Mouse (Mus musculus) 416B (cell line): ENCODE results near the gene Atxn7l3.
A peak's percentile ranks its signal among the peaks of the same experiment; 100 is the strongest.

Source experiments
- DNase-seq: peaks from one replicate; pipeline ENCODE4 v3.0.0; 2011; ENCODE audit warnings: low read depth

Atxn7l3 gene

DNA sequence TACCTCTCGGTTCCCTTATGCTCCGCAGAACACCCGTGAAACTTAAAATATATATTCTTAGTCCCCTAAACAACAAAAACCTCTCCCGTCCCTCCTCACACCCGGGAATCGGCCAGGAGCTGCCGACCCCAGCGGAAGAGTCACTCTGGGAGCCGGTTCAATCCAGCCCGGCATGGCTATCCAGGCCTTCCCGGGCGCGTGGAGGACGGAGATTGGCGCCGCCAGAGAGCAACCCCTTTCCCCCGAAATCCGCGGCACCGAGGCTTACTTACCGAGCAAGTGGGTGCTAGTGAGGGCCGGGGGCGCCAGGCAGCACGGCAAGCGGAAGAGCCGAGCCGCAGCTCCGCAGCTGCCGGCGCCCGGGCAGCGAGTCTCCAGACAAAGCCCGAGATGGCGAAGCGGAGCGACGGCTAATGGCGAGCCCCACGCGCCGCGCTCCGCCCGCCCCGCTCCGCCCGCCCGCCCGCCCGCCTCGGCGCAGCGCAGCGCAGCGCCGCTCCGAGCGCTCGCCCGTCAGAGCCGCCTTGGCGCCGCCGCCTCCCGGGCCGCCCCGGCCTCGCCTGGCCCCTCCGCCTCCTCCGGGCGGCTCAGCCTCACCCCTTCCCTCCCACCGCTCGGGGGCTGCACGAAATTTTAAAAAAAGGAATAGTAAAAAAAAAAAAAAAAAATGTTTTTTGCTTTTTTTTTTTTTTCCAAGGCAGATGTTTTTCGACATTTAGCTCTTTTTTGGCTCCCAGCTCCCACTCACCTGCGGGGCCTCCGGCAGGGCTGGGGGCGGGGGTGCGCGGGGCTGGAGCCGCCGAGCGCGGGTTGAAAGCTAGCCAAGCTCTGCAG, 22.4 kb upstream of the Atxn7l3 start:
- peak; percentile 59 for DNase-seq

DNA sequence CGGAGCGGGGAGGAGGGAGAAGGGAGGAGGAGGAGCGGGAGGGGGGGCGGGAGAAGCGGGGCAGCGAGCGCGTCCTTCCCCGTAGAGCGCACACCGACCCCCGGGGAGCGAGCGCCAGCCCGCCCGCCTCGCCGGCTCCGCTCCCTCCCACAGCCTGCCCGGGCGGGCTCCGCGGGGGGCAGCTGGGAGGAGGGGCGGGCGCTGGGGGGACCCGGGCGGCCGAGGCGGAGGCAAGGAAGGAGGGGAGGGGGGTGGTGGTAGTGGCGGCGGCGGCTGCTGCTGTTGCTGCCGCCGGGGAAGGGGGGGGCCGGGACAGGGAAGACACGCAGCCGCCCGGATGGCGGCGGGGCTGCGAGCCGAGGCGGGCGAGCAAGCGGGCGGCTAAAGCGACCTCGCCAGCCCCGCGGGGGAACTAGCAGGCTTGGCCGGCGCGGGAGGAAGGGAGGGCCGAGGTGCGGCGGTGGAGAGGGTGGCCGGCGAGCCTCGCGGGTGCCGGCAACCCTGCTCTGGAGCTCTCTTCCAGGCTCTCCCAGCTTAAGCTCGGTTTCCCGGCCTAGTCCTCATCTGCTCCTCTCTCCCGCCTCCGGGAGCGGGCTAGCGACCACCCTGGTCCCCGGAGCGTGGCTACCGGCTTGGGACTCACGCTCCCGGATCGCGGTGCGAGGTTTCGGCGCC, 21.6 kb upstream of the Atxn7l3 start:
- peak; percentile 69 for DNase-seq

DNA sequence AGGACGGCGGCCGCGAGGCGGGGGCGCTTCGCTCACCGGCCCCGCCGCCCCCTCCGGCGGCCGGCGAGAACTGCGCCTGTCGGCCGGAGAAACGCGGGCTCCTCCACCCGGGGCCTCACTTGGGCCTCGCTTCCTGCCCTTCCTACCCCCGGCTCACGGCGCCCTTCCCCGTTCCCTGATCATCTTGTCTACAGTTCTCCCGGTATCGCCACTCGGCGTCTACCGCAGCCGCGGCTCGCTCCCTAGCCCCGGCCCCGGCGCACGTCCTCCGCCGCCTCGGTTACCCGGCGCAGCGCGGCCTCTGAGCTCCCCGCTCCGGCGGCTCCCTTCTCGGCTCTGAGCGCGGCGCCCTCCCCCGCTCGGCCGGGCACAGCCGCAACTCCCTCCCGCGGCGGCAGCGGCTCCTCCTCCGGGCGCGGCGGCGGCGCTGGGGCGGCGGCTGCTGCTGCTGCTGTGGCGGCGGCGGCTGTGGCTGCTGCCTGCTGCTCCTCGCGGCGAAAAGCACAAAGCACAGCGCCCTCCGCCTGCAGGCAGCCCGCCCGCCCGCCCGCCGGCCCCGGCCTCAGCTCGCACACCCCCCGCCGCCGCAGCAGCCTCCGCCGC, 21.0 kb upstream of the Atxn7l3 start:
- DNase-seq: no peak

DNA sequence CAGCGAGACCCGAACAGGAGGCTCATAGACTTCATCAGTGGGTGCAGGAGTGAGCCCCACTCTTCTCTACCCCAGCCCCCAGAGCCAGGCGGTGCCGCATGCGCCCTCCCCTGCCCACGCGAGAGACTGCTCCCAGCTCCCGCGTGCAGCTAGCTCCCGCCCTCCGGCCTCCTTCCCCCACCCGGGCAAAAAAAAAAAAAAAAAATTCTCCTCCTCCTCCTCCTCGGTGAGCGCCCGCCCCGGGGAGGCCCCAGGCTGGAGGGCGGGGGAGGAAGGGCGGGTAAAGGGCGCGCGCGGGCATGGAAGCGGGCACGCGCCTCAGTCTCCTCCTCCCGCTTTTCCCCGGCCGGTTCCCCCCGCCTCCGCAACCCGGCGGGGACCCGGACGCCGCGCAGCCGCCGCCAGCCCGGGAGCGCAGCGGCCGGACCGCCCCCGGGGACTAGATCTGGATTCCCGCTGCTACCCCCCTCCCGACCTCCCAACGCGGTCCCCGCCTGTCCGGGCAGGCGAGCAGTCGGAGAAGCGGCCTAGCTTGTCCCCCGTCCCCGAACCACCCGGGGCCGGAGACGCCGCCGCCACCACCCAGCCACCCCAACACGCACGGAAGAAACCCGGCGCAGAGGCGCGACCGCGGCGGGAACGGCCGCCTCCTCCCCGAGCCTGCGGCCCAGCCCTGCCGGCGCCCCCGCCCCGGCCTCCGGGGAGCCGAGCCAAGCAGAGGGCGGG, 20.3 kb upstream of the Atxn7l3 start:
- peak; percentile 89 for DNase-seq

DNA sequence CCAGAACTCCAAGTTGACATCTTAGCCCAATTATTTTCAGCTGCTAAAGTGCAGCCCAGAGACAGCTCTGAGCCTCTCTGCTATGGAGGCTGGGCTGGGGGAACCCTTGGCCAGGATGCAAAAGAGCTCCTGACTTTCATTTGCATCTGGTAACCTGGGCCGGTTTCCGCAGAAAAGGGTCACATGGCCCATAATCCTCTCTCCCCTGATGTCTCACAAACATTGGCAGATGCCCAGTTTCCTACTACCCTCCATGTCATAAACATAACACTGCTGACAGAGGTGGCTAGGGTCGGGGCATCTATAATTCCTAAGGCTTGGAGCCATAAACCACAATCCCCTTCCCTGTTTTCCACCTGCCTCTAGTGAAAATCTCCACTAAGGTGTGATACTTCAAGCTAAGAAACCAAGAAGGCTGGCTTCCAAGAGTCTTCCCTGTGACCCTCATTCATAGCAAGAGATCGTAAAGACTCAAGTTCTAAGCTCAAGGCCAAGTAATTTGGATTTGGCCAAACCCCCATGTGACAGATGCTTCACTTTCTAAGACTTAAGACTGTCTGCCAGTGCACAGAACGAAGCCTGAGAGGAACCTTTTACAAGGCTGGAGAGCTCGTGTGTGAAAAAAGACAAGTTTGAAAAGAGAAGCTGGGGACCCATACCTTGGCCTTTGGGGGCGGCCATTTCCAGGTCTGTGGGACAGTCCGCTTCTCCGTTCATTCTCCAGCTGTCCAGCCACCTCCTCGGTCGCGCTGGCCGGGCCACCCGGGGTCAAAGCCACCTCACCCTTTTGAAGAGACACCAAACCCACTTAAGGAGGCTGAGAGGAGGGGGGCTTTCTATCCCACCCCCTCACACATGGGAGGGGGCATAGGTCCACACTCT, 19.5 kb upstream of the Atxn7l3 start:
- DNase-seq: peak; percentile 45

DNA sequence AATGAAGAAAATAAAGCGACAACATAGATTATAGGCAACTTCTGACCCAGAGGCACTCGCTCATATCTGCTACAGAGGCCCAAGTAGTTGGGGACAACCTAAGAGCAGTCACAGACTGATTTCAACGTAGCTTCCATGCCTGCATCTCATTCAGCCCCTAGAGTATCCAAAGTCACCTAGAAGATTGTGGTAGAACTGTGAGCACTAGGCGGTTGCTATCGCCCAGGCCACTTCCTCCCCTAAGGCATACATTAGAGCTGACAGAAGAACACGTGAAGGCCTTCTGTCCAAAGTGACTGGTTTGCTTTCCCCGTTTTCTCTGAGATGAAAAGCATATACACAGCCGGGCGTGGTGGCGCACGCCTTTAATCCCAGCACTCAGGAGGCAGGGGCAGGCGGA, 17.9 kb upstream of the Atxn7l3 start:
- DNase-seq: no peak

DNA sequence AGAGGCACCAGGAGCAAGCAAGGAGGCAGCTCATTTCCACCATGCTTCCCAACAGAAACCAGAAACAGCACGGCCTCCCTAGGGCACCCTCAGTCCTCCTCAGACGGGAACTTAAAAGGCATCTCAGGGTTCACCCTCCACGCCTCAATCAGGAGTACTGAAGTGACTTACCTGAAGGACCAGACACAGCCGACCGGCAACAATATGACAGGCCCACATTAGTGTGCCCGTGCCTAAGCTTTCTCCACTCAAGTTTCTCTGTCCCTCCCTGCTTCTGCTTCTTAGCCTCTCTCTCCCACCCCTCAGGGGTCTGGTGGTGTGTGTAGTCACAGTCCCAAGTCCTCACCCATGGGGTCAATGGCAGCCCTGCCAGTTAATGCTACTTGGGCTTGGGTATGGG, 16.2 kb upstream of the Atxn7l3 start:
- no peak for DNase-seq

DNA sequence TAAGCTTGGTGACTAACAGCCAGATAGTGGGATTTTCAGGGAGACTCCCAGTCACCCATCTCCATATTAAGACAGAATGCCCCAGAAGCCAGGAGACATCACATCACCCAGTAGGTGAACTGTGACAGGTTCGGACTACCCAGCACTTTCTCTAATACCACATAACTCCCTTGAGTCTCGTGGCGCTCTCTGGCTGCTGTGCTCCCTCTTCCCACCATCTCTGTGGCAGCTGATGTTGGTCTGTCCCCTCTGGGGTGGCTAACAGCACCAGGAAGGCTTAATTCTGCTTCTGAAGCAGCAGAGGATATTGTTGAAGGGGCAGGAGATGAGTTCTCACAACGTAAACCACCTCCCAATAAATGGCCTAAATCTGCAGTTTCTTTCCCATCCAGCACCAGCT, 15.5 kb upstream of the Atxn7l3 start:
- no peak for DNase-seq

DNA sequence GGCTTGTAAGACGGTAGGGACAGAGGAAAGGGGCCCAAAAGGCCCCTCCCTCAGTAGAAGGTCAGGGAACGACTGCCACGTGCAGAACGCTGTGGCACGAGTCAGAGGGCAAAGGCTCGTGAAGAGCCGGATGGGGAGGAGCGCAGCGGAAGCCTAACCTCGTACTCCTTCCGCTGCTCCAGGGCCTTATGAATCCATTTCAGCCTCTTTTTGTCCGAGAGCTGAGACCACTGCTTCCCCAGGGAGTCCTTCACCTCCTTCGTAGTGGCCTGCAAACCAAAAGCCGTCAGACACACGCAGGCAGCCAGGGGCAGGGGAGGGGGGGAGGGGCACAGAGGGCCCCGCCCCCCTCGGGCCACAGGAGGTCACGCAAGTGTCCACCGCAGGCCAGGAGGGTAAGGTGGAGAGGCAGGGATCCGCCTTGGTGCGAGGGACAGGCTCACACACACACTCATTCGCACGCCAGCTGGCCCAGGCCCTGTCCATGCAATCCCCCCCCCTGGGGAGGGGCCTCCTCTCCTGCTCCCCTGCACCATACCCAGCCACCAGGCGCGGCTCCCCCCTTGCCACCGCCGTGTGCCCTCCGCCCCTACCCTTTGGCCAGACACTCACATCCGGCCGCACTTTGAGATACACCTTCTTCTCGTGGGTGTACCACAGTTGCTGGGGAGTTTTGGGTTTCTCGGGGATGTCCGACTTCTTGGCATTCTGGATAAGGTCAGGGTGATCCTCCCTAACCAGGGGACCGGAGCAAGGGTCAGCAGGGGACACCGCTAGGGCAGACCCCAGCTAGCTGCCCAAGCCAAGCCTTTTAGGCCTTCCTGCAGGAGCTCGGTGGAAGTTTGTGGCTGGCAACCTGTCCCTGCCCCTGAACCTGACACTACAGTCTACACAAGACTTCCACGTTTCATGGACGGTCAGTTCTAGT, 14.6 kb upstream of the Atxn7l3 start:
- DNase-seq: no peak

DNA sequence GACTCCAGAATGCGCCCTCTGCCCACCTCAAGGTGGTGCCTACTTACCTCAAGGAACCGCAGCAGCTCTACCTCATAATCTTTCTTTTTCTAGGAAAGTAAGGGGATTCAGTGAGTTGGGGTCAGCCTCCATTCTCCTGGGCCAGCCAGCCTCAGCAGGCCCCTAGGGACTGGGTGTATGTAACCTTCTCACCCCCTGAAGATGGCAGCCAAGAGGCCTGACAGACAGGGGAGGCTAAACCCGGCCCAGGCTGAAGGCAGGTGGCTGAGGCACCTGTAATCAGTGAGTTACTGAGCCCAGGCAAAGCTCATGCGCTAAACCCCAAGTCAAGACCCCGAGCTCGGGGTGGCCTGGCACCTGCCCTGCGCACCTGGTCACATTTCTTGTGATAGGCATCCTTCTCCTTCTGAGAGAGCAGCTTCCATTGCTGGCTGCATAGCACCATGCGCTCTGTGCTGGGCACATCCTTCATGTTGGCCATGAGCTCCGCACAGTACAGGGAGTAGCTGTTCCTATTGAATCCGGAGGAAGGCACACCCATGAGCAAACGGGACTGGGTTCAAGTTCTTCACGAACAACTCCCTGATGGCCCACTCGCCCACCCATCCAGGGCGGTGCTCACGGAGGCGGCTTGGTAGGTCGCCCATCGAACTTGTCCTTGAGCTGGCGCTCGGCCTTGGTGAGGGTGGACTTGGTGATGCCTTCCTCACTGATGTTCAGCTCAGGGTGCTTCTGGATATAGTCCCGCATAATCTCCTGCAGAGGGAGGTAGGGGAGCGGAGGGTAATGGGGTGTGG, 13.6 kb upstream of the Atxn7l3 start:
- no peak for DNase-seq

DNA sequence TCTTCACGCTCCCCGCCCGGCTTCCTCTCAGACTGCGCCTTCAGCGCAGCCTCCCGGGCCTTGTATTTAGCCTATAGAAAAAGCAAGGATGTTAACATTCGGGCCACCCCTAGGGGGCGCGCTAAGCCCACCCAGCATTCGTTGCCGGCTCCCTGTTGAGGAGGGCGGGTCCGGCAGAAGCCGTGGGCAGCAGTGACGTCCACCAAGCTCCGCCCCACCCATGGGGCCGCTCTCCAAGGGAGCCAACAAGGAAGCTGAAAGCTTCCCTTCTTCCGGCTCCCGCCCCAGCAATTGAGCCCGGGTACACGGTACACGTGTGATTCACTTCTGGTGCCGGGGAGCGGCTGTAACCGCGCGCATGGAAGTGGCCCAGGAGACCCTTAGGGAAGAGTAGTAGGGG, 12.5 kb upstream of the Atxn7l3 start:
- peak; percentile 97 for DNase-seq

DNA sequence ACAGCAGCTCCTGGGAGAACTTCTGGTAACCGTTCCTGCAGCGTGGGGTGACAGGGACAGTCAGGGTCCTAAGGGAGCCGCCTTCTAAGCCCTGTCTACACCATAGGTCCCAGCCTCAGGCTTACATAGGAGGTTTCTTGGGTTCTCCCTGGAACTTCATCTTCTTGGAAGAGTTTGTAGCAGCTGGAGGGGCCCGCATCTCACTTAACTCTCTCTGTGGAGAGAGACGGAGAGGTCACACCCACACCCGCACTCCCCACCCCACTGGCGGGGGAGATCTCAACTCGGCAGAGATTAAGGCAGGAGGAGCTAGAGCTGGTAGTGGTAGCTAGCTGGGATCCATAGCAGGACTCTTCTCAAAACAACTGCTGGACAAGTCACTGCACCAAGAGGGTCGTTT, 11.7 kb upstream of the Atxn7l3 start:
- no peak for DNase-seq

DNA sequence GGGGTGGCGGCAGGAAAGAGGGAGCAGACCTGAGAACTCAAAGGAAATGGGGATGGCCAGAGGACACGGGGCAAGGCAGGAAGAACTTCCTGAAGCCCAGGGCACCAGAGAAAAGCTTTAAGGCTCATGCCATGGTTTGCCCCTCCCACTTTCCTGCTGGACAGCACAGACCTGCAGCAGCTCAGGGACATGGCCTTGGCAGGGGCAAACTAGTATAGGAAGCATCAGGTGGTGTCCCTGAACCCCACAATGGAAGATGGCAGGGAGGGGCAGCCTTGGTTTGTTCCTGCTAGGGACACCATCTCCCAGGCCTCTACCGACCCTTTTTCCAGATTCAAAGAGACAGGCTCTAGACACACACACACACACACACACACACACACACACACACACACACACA, 8.9 kb upstream of the Atxn7l3 start:
- no peak for DNase-seq

DNA sequence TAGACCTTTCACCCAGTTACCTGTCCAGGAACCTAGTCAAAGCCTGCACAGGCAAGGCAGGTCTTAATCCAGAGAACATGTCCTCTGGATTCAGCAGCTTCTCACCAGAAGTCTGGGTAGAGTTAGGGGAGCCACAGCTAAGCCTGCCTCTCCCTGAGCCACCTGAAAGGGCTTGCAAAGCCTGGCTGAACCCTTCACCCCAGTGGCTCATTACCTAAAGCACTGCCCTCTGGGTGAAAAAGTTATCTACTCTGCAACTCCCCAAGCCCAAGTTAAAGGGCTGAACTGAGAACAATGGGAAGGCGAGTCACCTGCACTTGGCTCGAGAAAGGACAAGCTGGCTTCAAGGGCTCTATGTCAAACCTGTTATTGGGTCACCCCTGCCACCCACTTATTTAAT, 7.7 kb upstream of the Atxn7l3 start:
- DNase-seq: no peak

DNA sequence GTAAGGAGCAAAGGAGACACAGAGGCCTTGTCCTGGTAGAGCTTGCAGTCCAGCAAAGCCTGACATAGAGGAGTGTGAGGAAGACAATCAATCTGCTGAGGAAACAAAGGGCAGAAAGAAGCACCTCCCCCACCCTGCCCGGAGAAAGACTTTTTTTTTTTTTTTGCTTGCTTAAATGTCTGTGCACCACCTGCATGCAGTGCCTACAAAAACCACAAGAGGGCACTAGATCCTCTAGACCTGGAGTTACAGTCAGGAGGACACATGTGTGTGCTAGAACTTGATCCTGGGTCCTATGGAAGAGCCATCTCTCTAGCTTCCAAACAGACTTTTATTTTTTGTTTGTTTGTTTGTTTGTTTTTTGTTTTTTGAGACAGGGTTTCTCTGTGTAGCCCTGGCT, 3.4 kb upstream of the Atxn7l3 start:
- peak; percentile 87 for DNase-seq

DNA sequence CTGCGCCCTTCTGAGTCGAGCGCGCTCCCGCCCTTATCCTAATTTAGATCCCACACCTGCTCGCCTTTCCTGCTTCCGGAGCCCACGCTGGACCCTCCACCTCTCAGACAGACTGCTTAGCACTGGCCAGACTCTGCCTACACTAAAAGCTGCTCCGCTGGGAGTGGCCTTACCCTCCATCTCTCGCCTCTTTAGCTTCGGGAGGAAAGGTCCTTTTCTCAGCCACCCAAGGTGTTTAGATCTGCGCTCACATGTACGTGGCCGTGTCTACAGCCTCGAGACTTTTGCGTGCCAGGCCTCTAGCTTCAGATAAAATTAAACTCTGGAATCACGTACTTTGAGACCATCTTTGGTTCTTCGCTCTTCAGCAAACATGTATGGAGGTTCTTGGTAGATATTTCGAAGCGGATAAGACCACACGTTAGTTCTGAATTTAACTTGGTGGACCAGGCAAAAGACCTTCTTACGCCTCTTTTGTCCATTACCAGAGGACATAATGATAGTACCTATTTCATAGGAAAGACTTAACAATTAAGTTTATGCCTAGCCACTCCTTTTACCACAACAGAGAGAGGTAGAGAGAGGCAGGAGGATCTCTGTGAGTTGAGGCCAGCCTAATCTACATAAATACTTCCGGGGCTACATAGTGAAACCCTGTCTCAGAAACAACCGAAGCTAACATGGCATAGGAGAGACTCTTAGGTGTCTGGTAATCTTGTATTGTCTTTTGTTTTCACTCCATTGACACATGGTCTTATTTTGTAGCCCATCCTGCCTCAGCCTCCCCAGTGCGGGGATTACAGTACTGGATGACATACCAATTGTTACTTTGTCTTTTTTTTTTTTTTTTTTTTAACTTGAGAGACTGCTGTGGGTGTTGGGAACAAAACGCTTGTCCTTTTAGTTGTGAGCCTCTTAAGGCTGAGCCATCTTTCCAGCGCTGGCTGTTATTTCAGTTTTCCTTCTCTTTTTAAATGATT, 1.4 kb upstream of the Atxn7l3 start:
- DNase-seq: peak; percentile 64

DNA sequence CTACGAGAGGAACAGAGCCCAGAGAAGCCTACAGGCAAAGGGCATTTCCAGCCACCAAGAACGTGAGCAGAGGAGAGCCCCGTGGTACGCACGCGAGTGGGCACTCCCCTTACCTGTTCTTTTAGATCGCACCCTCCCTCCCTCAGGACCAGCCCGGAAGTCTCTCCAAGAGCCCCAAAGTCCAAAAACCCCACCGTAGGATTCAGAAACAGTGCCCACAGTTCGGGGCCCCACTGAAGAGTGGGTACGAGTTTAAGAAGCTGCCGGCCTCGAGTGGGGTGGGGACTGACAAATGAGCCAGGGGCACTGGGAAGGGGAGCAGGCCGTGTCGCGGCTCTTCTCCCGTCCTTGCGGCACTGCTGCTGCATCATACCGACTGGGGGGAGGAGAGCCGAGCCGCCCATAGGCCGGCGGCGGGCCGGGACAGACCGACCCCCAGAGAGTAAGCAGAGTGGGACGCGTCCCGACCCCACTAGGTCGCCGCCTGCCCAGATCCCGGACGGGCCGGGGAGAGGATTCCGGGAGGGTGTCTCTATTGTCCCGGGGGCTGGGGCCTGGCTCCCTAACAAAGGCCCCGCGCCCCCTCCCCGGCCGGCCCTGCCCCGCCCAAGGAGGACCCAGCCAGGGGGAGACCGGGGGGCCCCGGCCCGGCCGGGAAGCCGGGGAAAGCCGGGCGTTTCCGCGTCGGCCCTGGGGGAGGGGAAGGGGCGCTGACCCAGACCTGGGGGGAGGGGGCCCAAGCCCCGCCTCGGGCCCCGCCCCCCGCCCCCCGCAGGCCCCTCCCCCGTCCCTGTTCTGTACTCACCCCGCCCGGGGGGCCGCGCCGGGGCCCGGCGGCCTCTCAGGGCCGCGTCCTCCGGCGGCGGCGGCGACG, 596 bp downstream of the Atxn7l3 start:
- DNase-seq: peak; percentile 55
